Mouse (Mus musculus) hindbrain, embryonic 11.5 days (tissue): ENCODE measurements around the gene Psmc3ip. TPM values are rescaled to one million over a fixed set of nuclear protein-coding genes. Genes with fewer than 3 reads are reported as not detected.

Experiments
- ATAC-seq: fragments of 200-750 bp; cut with Nextera tagmentation; 2 replicates; pipeline ENCODE4 v1.8.0; 2017; ENCODE audit warnings: mild to moderate bottlenecking, moderate TSS enrichment, moderate library complexity; ENCODE audit not compliant: low FRiP score
- DNase-seq: peaks from one replicate; pipeline ENCODE4 v3.0.0-alpha.2; 2015; ENCODE audit warnings: low spot score
- H3K27ac ChIP-seq: fragments of 300-500 bp; sonication (generic); 2 replicates; pipeline ENCODE4 v1.5.1; 2014; ENCODE audit warnings: mild to moderate bottlenecking, low read depth, low read length
- H3K27me3 ChIP-seq: fragments of 300-500 bp; sonication (generic); 2 replicates; pipeline ENCODE4 v1.6.1; 2014; ENCODE audit warnings: mild to moderate bottlenecking, low read length, moderate library complexity, mixed read lengths; ENCODE audit not compliant: control insufficient read depth, insufficient read depth
- H3K36me3 ChIP-seq: fragments of 300-500 bp; sonication (generic); 2 replicates; pipeline ENCODE4 v1.6.1; 2014; ENCODE audit warnings: mild to moderate bottlenecking, low read length, moderate library complexity, mixed read lengths; ENCODE audit not compliant: control insufficient read depth, insufficient read depth
- H3K4me1 ChIP-seq: fragments of 300-500 bp; sonication (generic); replicated peaks from 2 replicates; pipeline ENCODE4 v1.6.1; 2014; ENCODE audit warnings: low read length, mixed read lengths; ENCODE audit not compliant: control insufficient read depth, insufficient read depth
- H3K4me2 ChIP-seq: fragments of 300-500 bp; sonication (generic); replicated peaks from 2 replicates; pipeline ENCODE4 v1.6.1; 2014; ENCODE audit warnings: mild to moderate bottlenecking, low read depth, low read length
- H3K4me3 ChIP-seq: fragments of 300-500 bp; sonication (generic); 2 replicates; pipeline ENCODE4 v1.5.1; 2014; ENCODE audit warnings: low read depth, low read length
- H3K9ac ChIP-seq: fragments of 300-500 bp; sonication (generic); 2 replicates; pipeline ENCODE4 v1.6.1; 2014; ENCODE audit warnings: low read depth, low read length
- H3K9me3 ChIP-seq: fragments of 300-500 bp; sonication (generic); 2 replicates; pipeline ENCODE4 v1.6.1; 2016; ENCODE audit warnings: low read length; ENCODE audit not compliant: control insufficient read depth
- WGBS: fragments of 180-500 bp; shearing (Covaris S2); extraction: QIAGEN DNeasy Blood & Tissue Kit; methylation state at CpG from one replicate; pipeline ENCODE4 v1.1.7; 2014; 5-methylcytosine and 5-hydroxymethylcytosine counted together
- polyA plus RNA-seq: library from polyadenylated mRNA; unstranded; fragments of >200 nt; fragmentation: Nextera tagmentation; extraction: Ambion mirVana; gene quantifications from 2 replicates; pipeline ENCODE4 v1.2.1, GENCODE M21; 2014

Gene Psmc3ip
- polyA plus RNA-seq, 1 experiment from 2014 or later, result 54.3 TPM

GRCm38 (mm10) chr11:101109351-101109750 is 14.1 kb upstream of the Psmc3ip start:
- H3K4me2 ChIP-seq, result no peak overlapping the region
- no peak for DNase-seq
- WGBS, result 83% methylated on average over 4 of the region's 4 CpGs
- no peaks in the 10 kb centered on the region for H3K4me1 ChIP-seq
- H3K9ac ChIP-seq, result no peak overlapping the region
- H3K9me3 ChIP-seq, result no peaks in the 10 kb centered on the region
- no peak for ATAC-seq
- H3K36me3 ChIP-seq, result no peaks in the 10 kb centered on the region
- no peak overlapping the region for H3K27ac ChIP-seq
- H3K27me3 ChIP-seq, result no peaks in the 10 kb centered on the region
- H3K4me3 ChIP-seq, result no peak overlapping the region

- H3K9me3 ChIP-seq, result no peaks in the 10 kb centered on the region
- DNase-seq (no peak), ATAC-seq (no peak)
- no peaks in the 10 kb centered on the region for H3K27me3 ChIP-seq
- H3K4me3 ChIP-seq, result no peak overlapping the region
- no peak overlapping the region for H3K27ac ChIP-seq
- no peaks in the 10 kb centered on the region for H3K4me1 ChIP-seq
- WGBS, result 94% methylated on average over 5 of the region's 5 CpGs
- no peak overlapping the region for H3K9ac ChIP-seq
- no peaks in the 10 kb centered on the region for H3K36me3 ChIP-seq
- no peak overlapping the region for H3K4me2 ChIP-seq
Observed at GRCm38 (mm10) chr11:101103011-101103410, 7.8 kb upstream of the Psmc3ip start.

GRCm38 (mm10) chr11:101098231-101098630 is 3.0 kb upstream of the Psmc3ip start:
- no peak overlapping the region for H3K27ac ChIP-seq
- H3K27me3 ChIP-seq, result no peaks in the 10 kb centered on the region
- H3K4me1 ChIP-seq, result no peaks in the 10 kb centered on the region
- no peaks in the 10 kb centered on the region for H3K36me3 ChIP-seq
- no peak for ATAC-seq
- no peaks in the 10 kb centered on the region for H3K9me3 ChIP-seq
- 96% methylated on average over 8 of the region's 8 CpGs for WGBS
- DNase-seq, result no peak
- H3K9ac ChIP-seq, result no peak overlapping the region
- no peak overlapping the region for H3K4me2 ChIP-seq
- H3K4me3 ChIP-seq, result no peak overlapping the region

- DNase-seq, result no peak
- Histone ChIP-seq H3K4me1 (no peaks in the 10 kb centered on the region), H3K9me3 (no peaks in the 10 kb centered on the region), H3K9ac (peak overlapping the region; percentile 57), H3K4me3 (peak overlapping the region; percentile 74), H3K4me2 (peak overlapping the region; percentile 64), H3K36me3 (peaks cover 7% of the 10 kb centered on the region; the same call in 1 of the 2 replicates), H3K27me3 (no peaks in the 10 kb centered on the region), H3K27ac (no peak overlapping the region; the same call in 1 of the 2 replicates)
- no peak; the same call in 1 of the 2 replicates for ATAC-seq
- 3% methylated on average over 18 of the region's 18 CpGs for WGBS
Observed at GRCm38 (mm10) chr11:101094930-101095313, 314 bp downstream of the Psmc3ip start.

GRCm38 (mm10) chr11:101089931-101090330 is 5.3 kb downstream of the Psmc3ip start:
- 79% methylated on average over 1 of the region's 1 CpGs for WGBS

GRCm38 (mm10) chr11:101087682-101088055 is 7.6 kb downstream of the Psmc3ip start:
- Histone ChIP-seq H3K4me2 (peak overlapping the region; percentile 94), H3K36me3 (peaks cover 7% of the 10 kb centered on the region), H3K27ac (peak overlapping the region; percentile 68), H3K9ac (peak overlapping the region; percentile 85), H3K4me1 (peaks cover 10% of the 10 kb centered on the region), H3K27me3 (no peaks in the 10 kb centered on the region), H3K4me3 (peak overlapping the region; percentile 87), H3K9me3 (no peaks in the 10 kb centered on the region)
- no peak for ATAC-seq
- no peak for DNase-seq
- 14% methylated on average over 8 of the region's 8 CpGs for WGBS

More at GRCm38 (mm10) chr11:101089931-101090330, 5.3 kb downstream of the Psmc3ip start:
- no peak overlapping the region for H3K4me2 ChIP-seq
- no peak overlapping the region for H3K27ac ChIP-seq
- DNase-seq (no peak), ATAC-seq (no peak)
- H3K36me3 ChIP-seq, result peaks cover 7% of the 10 kb centered on the region
- H3K4me1 ChIP-seq, result peaks cover 6% of the 10 kb centered on the region; the same call in 1 of the 2 replicates
- H3K4me3 ChIP-seq, result no peak overlapping the region
- no peak overlapping the region for H3K9ac ChIP-seq
- no peaks in the 10 kb centered on the region for H3K9me3 ChIP-seq
- H3K27me3 ChIP-seq, result no peaks in the 10 kb centered on the region

- Histone ChIP-seq H3K36me3 (peaks cover 7% of the 10 kb centered on the region), H3K4me1 (peaks cover 10% of the 10 kb centered on the region), H3K9me3 (no peaks in the 10 kb centered on the region), H3K27me3 (no peaks in the 10 kb centered on the region), H3K27ac (peak within 1 kb of the TSS; percentile 68), H3K9ac (peak within 1 kb of the TSS; percentile 85), H3K4me2 (peak within 1 kb of the TSS; percentile 94), H3K4me3 (peak within 1 kb of the TSS; percentile 87)
- ATAC-seq (peak; percentile 84), DNase-seq (peak; percentile 92)
- 2% methylated on average over 52 of the region's 52 CpGs for WGBS
Observed at GRCm38 (mm10) chr11:101086756-101087681, 8.2 kb downstream of the Psmc3ip start, which contains the start of gene Mlx. Gene Mlx (plus strand): TSS chr11:101087277.

GRCm38 (mm10) chr11:101086323-101086674 is 8.9 kb downstream of the Psmc3ip start:
- Histone ChIP-seq H3K27ac (peak overlapping the region; percentile 68), H3K4me2 (peak overlapping the region; percentile 94), H3K36me3 (peaks cover 7% of the 10 kb centered on the region), H3K9me3 (no peaks in the 10 kb centered on the region), H3K9ac (no peak overlapping the region), H3K27me3 (peaks cover under 1% of the 10 kb centered on the region; the same call in 1 of the 2 replicates), H3K4me3 (peak overlapping the region; percentile 87; the same call in 1 of the 2 replicates), H3K4me1 (peaks cover 10% of the 10 kb centered on the region)
- WGBS, result 88% methylated on average over 6 of the region's 6 CpGs
- ATAC-seq (no peak), DNase-seq (no peak)
